Mouse (Mus musculus) CH12.LX (cell line): ENCODE results near the gene Cycs.

ENCODE experiments used
- CTCF ChIP-seq, 2 experiments: IDR thresholded peaks in 1 of 2; conservative IDR thresholded peaks in 1 of 2; 2 replicates each; pipeline ENCODE4 v1.5.1; 2011 to 2012; ENCODE audit warnings: low read depth in 2 of 2, low read length in 2 of 2, improper control_type of control experiment in 1 of 2, inconsistent platforms in 1 of 2, mild to moderate bottlenecking in 1 of 2, moderate library complexity in 1 of 2
- E2F4 ChIP-seq: IDR thresholded peaks from 2 replicates; pipeline ENCODE4 v1.6.1; 2011; ENCODE audit warnings: low read depth, low read length, improper control_type of control experiment; ENCODE audit not compliant: insufficient replicate concordance
- EP300 ChIP-seq: IDR thresholded peaks from 2 replicates; pipeline ENCODE4 v1.6.1; 2011; ENCODE audit warnings: low read length, improper control_type of control experiment
- HCFC1 ChIP-seq: IDR thresholded peaks from 2 replicates; pipeline ENCODE4 v1.6.1; 2012; ENCODE audit warnings: low read depth, mild to moderate bottlenecking, inconsistent platforms, low read length, improper control_type of control experiment
- NELFE ChIP-seq: IDR thresholded peaks from 2 replicates; pipeline ENCODE4 v1.6.1; 2011; ENCODE audit warnings: low read depth, low read length, improper control_type of control experiment
- POLR2A ChIP-seq: IDR thresholded peaks from 2 replicates; pipeline ENCODE4 v1.6.1; 2011; ENCODE audit warnings: low read depth, mild to moderate bottlenecking, improper control_type of control experiment, low read length
- RCOR1 ChIP-seq: conservative IDR thresholded peaks from 2 replicates; pipeline ENCODE4 v1.6.1; 2012; ENCODE audit warnings: low read depth, mild to moderate bottlenecking, inconsistent platforms, low read length, improper control_type of control experiment
- ZC3H11A ChIP-seq: IDR thresholded peaks from 2 replicates; pipeline ENCODE4 v1.6.1; 2012; ENCODE audit warnings: low read depth, mild to moderate bottlenecking, inconsistent platforms, low read length, improper control_type of control experiment
- ZNF384 ChIP-seq: IDR thresholded peaks from 2 replicates; pipeline ENCODE4 v1.6.1; 2012; ENCODE audit warnings: low read depth, low read length, improper control_type of control experiment, inconsistent platforms

GRCm38 (mm10) chr6:50571661-50572060 lies 5.3 kb upstream of the Cycs start:
- TF ChIP-seq EP300 = no peak
- no peak for TF ChIP-seq CTCF (conservative IDR thresholded peaks at IDR 0.05 in 1 of 2, IDR thresholded peaks at IDR 0.05 in 1 of 2; ENCODE audit: low read depth in 2 of 2, low read length in 2 of 2)
- no peak for TF ChIP-seq E2F4
- TF ChIP-seq POLR2A = no peak
- no peak for TF ChIP-seq ZNF384
- no peak for TF ChIP-seq ZC3H11A
- no peak for TF ChIP-seq RCOR1
- TF ChIP-seq HCFC1 = no peak
- no peak for TF ChIP-seq NELFE
